Mouse (Mus musculus) megakaryocyte, embryonic 14.5 days (primary cell): ENCODE measurements at regions not wholly inside any gene's neighbourhood (a gene's known extent, or its start where the extent isn't known, plus 50 kb on each side); places are given as distances from the start of the nearest gene placed in this dataset.

Experiments used
- FLI1 ChIP-seq: IDR thresholded peaks from 2 replicates; pipeline ENCODE4 v1.6.1; 2012; ENCODE audit warnings: low read length, inconsistent platforms, mixed read lengths
- GATA1 ChIP-seq: IDR thresholded peaks from 3 replicates; pipeline ENCODE4 v1.6.1; 2012; ENCODE audit warnings: mixed read lengths, low read length, inconsistent platforms, borderline replicate concordance

GRCm38 (mm10) chr4:142908782-142909181 lies 304.0 kb downstream of the Prdm2 start:
- TF ChIP-seq FLI1 (no peak), GATA1 (no peak)
